Mouse (Mus musculus): Measurements from ENCODE around the gene Hoxc10. TPM values are rescaled to one million over a fixed set of nuclear protein-coding genes. Genes with fewer than 3 reads are reported as not detected.

Hoxc10 gene
- not detected for total RNA-seq (2023)

GRCm38 (mm10) chr15:102966776-102967311, at the start of gene Hoxc10:
Hoxc10 (plus strand) TSS chr15:102966796.

GRCm38 (mm10) chr15:102921053-102922011, 45.3 kb upstream of the Hoxc10 start, which contains the start of gene Hoxc13:
Hoxc13 (plus strand) TSS chr15:102921103.

GRCm38 (mm10) chr15:102936279-102936972, 30.2 kb upstream of the Hoxc10 start, which contains the start of gene Hoxc12:
Hoxc12 (plus strand) TSS chr15:102936757.

GRCm38 (mm10) chr15:102954192-102955006, 12.2 kb upstream of the Hoxc10 start, which contains the start of gene Hoxc11:
Hoxc11 (plus strand) TSS chr15:102954427.

GRCm38 (mm10) chr15:102967312-102967510, 615 bp downstream of the Hoxc10 start, which contains the start of gene Hoxc5:
Hoxc5 (plus strand) TSS chr15:102967443.

GRCm38 (mm10) chr15:102976171-102976570, 9.6 kb downstream of the Hoxc10 start, which contains the start of gene Hoxc9:
Hoxc9 (plus strand) TSS chr15:102976439.

GRCm38 (mm10) chr15:102990461-102991397, 24.1 kb downstream of the Hoxc10 start, which contains the start of gene Hoxc8:
Hoxc8 (plus strand) TSS chr15:102990607.

GRCm38 (mm10) chr15:102997939-102998355, 31.4 kb downstream of the Hoxc10 start, which contains the start of gene Hoxc6:
Hoxc6 (plus strand) TSS chr15:102998257.

GRCm38 (mm10) chr15:103018636-103019035, 52.0 kb downstream of the Hoxc10 start, which contains the start of gene Hoxc4:
Hoxc4 (plus strand) TSS chr15:103018934.

Other genes starting within 250 kb of the Hoxc10 start
- gene Calcoco1, start 244.6 kb upstream of the Hoxc10 start, total RNA-seq (2023) = 50.7 TPM
- gene Hoxc13, start 45.7 kb upstream of the Hoxc10 start, total RNA-seq (2023) = not detected
- gene Hoxc12, start 30.0 kb upstream of the Hoxc10 start, total RNA-seq (2023) = not detected
- not detected for gene Hoxc11, start 12.4 kb upstream of the Hoxc10 start, total RNA-seq (2023)
- not detected for gene Hoxc5, start 647 bp downstream of the Hoxc10 start, total RNA-seq (2023)
- gene Hoxc9, start 9.6 kb downstream of the Hoxc10 start, total RNA-seq (2023) = not detected
- gene Hoxc8, start 23.8 kb downstream of the Hoxc10 start, total RNA-seq (2023) = not detected
- not detected for gene Hoxc6, start 31.5 kb downstream of the Hoxc10 start, total RNA-seq (2023)
- not detected for gene Hoxc4, start 52.1 kb downstream of the Hoxc10 start, total RNA-seq (2023)
- 6.2 TPM for gene Smug1, start 200.3 kb downstream of the Hoxc10 start, total RNA-seq (2023)

Measured in CD8-positive naive resting alpha-beta T cell, adult 57 days (primary cell).